Mouse (Mus musculus) forebrain, embryonic 13.5 days (tissue): Measurements from ENCODE around the gene D10Wsu102e. TPM values are rescaled to one million over a fixed set of nuclear protein-coding genes. Genes with fewer than 3 reads are reported as not detected.
"Not testable (repeated sequence)": the region's sequence is repeated elsewhere in the genome, so short reads cannot be mapped to it uniquely, and the experiment has no call there.

Source experiments
- ATAC-seq: fragments of 200-750 bp; cut with Nextera tagmentation; 2 replicates; pipeline ENCODE4 v1.8.0; 2017
- H3K27ac ChIP-seq: fragments of 300-500 bp; sonication (generic); 2 replicates; pipeline ENCODE4 v1.5.1; 2015; ENCODE audit warnings: inconsistent platforms, mild to moderate bottlenecking, moderate library complexity
- H3K27me3 ChIP-seq: fragments of 300-500 bp; sonication (generic); 2 replicates; pipeline ENCODE4 v1.6.1; 2015; ENCODE audit warnings: mild to moderate bottlenecking, inconsistent platforms
- H3K36me3 ChIP-seq: fragments of 300-500 bp; sonication (generic); 2 replicates; pipeline ENCODE4 v1.6.1; 2015; ENCODE audit warnings: mild to moderate bottlenecking, inconsistent platforms; ENCODE audit not compliant: poor library complexity, severe bottlenecking
- H3K4me1 ChIP-seq: fragments of 300-500 bp; sonication (generic); 2 replicates; pipeline ENCODE4 v1.6.1; 2015; ENCODE audit warnings: inconsistent platforms
- H3K4me2 ChIP-seq: fragments of 300-500 bp; sonication (generic); 2 replicates; pipeline ENCODE4 v1.6.1; 2015; ENCODE audit warnings: inconsistent platforms, mild to moderate bottlenecking, moderate library complexity
- H3K4me3 ChIP-seq: fragments of 300-500 bp; sonication (generic); 2 replicates; pipeline ENCODE4 v1.5.1; 2015; ENCODE audit warnings: mild to moderate bottlenecking, inconsistent platforms
- H3K9ac ChIP-seq: fragments of 300-500 bp; sonication (generic); 2 replicates; pipeline ENCODE4 v1.6.1; 2015; ENCODE audit warnings: mild to moderate bottlenecking, inconsistent platforms
- H3K9me3 ChIP-seq: fragments of 300-500 bp; sonication (generic); replicated peaks from 2 replicates; pipeline ENCODE4 v1.6.1; 2016; ENCODE audit warnings: inconsistent platforms
- WGBS: fragments of 180-500 bp; shearing (Covaris S2); methylation state at CpG from one replicate; pipeline ENCODE4 v1.1.7; 2015; 5-methylcytosine and 5-hydroxymethylcytosine counted together
- polyA plus RNA-seq: library from polyadenylated mRNA; unstranded; fragments of >200 nt; fragmentation: Nextera tagmentation; extraction: Ambion mirVana; gene quantifications from 2 replicates; pipeline ENCODE4 v1.2.1, GENCODE M21; 2015

D10Wsu102e gene
- polyA plus RNA-seq, 1 experiment from 2014 or later, result 1.1 TPM

DNA sequence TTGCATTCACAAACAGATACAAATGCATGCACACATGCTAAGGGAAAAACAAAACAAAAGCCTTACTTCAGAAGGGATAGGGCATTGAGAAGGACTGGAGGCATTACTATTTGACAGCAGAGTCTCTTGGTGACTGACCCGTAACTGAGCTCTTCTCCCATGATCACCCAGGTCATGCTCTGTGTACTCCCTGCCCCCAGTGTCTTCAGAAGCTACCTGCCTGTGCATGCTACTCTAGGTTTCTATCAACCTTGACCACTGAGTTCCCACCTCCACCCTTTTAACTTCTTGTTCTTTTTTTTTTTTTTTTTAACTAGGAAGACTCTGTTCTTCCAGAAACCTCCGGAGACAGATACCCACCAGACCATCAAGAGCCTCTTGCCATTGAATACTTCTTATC, 9.3 kb upstream of the D10Wsu102e start:
- 93% methylated on average over 2 of the region's 2 CpGs for WGBS
- no peak overlapping the region for H3K27ac ChIP-seq
- 0 out of 2 replicates have a peak, but pooled peaks cover 3% of the 10 kb centered on the region for H3K4me1 ChIP-seq
- H3K27me3 ChIP-seq, result no peaks in the 10 kb centered on the region
- no peak overlapping the region for H3K9ac ChIP-seq
- ATAC-seq, result no peak
- H3K4me3 ChIP-seq, result no peak overlapping the region
- no peak overlapping the region for H3K4me2 ChIP-seq
- H3K9me3 ChIP-seq, result no peaks in the 10 kb centered on the region
- H3K36me3 ChIP-seq, result no peaks in the 10 kb centered on the region

DNA sequence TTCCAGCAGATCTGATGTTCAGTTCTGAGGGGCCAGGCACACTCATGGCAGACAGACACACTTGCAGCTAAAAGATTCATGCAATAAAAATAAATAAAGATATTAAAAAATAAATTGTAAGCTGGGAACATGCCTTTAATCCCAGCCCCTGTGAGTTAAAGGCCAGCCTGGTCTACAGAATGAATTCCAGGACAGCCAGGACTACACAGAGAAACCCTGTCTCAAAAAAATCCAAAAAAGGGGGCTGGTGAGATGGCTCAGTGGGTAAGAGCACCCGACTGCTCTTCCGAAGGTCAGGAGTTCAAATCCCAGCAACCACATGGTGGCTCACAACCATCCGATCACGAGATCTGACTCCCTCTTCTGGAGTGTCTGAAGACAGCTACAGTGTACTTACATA, 8.2 kb upstream of the D10Wsu102e start:
- H3K4me3 ChIP-seq, H3K9me3 ChIP-seq, H3K9ac ChIP-seq, ATAC-seq, H3K4me2 ChIP-seq, H3K27ac ChIP-seq, H3K4me1 ChIP-seq, H3K27me3 ChIP-seq, H3K36me3 ChIP-seq: not testable (repeated sequence)
- 88% methylated on average over 4 of the region's 4 CpGs for WGBS

DNA sequence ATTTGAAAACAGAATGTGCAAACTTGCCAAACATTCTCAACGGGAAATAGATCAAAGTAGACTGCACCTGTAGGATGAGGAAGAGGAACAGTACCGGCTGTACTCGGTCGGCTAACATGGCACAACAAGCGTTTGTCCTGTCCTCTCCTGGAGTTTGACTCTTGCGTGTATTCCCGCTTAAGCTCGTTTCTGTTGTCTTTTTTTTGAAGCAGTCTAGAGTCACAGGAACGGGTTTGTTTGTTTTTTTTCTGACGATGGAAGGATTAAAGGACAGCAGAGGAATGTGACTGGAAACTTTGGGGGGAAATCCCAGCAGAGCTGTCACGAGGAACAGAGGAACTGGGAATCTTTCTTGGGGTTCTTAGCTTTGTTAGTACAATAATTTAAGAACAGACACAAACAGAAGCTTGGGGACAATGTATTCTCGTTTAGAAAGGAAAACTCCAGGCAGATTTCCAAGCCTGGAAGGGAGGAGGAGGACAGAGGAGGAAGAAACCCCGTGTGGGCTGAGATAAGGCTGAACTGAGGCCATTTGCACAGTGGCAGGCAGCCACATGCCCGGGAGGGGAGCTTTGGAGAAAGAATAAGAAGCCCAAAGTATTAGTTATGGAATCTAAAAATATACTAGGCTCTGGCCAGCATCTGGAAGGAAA, 6.2 kb upstream of the D10Wsu102e start:
- Histone ChIP-seq H3K36me3 (no peaks in the 10 kb centered on the region), H3K4me2 (no peak overlapping the region), H3K27ac (no peak overlapping the region; the same call in 1 of the 2 replicates), H3K27me3 (no peaks in the 10 kb centered on the region), H3K9me3 (no peaks in the 10 kb centered on the region), H3K4me3 (no peak overlapping the region), H3K9ac (no peak overlapping the region), H3K4me1 (0 out of 2 replicates have a peak, but pooled peaks cover 3% of the 10 kb centered on the region)
- WGBS, result 57% methylated on average over 14 of the region's 14 CpGs
- ATAC-seq, result no peak

DNA sequence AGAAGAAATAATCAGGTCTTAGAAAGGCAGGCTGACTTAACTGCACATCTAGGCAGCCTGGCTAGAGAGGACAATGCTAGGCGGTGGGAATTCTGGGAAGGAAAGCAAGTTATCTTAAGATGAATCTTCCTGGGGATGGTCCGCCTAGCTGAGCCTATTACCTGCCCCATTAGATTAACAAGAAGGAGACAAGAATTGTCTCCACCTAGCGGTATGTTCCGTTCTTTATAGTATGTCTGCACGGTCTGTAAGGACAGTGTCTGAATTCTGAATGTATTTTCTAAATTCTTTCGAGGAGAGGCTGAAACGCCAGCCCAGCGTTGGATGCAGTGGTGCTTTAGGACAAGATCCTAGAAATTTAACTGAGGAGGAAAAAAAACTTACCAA, 5.7 kb upstream of the D10Wsu102e start:
- no peak overlapping the region for H3K4me3 ChIP-seq
- H3K4me1 ChIP-seq, result peaks cover 4% of the 10 kb centered on the region; the same call in 1 of the 2 replicates
- WGBS, result 61% methylated on average over 8 of the region's 8 CpGs
- H3K4me2 ChIP-seq, result no peak overlapping the region
- no peak for ATAC-seq
- no peaks in the 10 kb centered on the region for H3K9me3 ChIP-seq
- no peaks in the 10 kb centered on the region for H3K27me3 ChIP-seq
- no peak overlapping the region for H3K9ac ChIP-seq
- no peak overlapping the region for H3K27ac ChIP-seq
- no peaks in the 10 kb centered on the region for H3K36me3 ChIP-seq

DNA sequence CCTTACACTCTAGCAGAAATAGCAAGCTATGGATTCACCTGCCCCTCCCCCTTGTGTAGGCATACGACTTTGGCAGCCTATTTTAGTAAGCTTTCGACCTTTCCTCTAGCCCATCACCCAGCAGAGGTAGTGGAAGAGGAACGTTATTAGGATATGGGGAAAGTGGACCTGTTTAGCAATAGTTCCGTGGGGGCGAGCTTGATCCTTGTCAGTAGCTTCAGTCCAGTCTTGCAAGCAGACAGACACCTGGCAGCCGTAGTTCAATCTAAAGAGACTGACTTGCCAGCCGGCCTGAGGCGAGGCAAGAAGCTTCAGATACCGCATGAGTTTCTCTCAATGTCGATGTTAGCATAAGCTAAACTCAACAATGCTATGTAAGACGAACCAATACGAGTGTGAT, 3.6 kb upstream of the D10Wsu102e start:
- WGBS, result 84% methylated on average over 12 of the region's 12 CpGs
- no peak overlapping the region for H3K4me3 ChIP-seq

DNA sequence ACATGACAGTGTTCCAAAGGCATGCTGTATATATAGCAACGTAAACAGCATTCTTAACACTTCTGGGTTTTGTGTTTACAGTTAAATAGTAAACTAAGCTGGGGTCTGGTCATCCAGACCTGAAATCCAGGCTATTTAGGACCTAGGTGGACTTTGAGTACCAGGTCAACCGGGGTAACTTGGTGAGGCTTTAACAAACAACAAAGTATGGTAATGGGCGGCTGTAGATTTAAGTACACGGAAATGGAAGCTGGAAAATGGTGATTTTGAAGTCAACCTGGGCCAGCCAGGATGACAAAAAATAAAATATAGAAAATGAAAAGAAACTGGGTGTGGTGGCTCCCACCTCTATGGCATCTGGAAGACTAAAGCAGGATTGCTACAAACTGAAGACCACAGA, 570 bp upstream of the D10Wsu102e start:
- Histone ChIP-seq H3K36me3 (peaks cover 22% of the 10 kb centered on the region), H3K9me3 (no peaks in the 10 kb centered on the region), H3K27ac (peak overlapping the region; percentile 70; the same call in 1 of the 2 replicates), H3K9ac (peak overlapping the region; percentile 43), H3K27me3 (no peaks in the 10 kb centered on the region), H3K4me1 (peaks cover 18% of the 10 kb centered on the region), H3K4me3 (peak overlapping the region; percentile 92), H3K4me2 (peak overlapping the region; percentile 84)
- 87% methylated on average over 4 of the region's 4 CpGs for WGBS
- ATAC-seq, result no peak; the same call in 1 of the 2 replicates

More for the DNA sequence above, 3.6 kb upstream of the D10Wsu102e start:
- no peak overlapping the region for H3K4me2 ChIP-seq
- no peaks in the 10 kb centered on the region for H3K36me3 ChIP-seq
- no peak for ATAC-seq
- no peaks in the 10 kb centered on the region for H3K9me3 ChIP-seq
- no peak overlapping the region for H3K27ac ChIP-seq
- peaks cover 16% of the 10 kb centered on the region for H3K4me1 ChIP-seq
- no peaks in the 10 kb centered on the region for H3K27me3 ChIP-seq
- no peak overlapping the region for H3K9ac ChIP-seq

DNA sequence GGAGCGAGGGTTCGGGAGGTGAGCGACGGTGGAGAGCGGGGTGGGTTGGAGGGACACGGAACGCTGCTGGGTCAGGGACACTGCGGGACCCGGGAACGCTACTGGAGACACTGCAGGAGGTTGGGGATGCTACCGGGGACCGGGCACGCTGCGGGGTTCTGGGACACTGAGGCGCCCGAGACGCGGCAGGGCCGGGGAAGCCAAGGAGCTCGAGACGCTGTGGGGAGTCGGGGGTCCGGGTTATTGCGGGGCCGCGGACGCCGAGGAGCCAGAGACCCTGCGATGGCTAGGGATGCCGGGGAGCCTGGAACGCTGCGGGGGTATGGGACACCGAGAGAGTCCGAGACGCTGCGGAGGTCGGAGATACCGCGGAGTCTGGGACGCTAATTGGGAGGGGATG, 335 bp downstream of the D10Wsu102e start:
- Histone ChIP-seq H3K27ac (peak overlapping the region; percentile 70), H3K4me2 (peak overlapping the region; percentile 84), H3K4me1 (peaks cover 18% of the 10 kb centered on the region), H3K4me3 (peak overlapping the region; percentile 92), H3K9me3 (no peaks in the 10 kb centered on the region), H3K9ac (peak overlapping the region; percentile 90), H3K27me3 (no peaks in the 10 kb centered on the region), H3K36me3 (peaks cover 31% of the 10 kb centered on the region)
- peak; percentile 80 for ATAC-seq
- WGBS, result under 1% methylated on average over 40 of the region's 40 CpGs

DNA sequence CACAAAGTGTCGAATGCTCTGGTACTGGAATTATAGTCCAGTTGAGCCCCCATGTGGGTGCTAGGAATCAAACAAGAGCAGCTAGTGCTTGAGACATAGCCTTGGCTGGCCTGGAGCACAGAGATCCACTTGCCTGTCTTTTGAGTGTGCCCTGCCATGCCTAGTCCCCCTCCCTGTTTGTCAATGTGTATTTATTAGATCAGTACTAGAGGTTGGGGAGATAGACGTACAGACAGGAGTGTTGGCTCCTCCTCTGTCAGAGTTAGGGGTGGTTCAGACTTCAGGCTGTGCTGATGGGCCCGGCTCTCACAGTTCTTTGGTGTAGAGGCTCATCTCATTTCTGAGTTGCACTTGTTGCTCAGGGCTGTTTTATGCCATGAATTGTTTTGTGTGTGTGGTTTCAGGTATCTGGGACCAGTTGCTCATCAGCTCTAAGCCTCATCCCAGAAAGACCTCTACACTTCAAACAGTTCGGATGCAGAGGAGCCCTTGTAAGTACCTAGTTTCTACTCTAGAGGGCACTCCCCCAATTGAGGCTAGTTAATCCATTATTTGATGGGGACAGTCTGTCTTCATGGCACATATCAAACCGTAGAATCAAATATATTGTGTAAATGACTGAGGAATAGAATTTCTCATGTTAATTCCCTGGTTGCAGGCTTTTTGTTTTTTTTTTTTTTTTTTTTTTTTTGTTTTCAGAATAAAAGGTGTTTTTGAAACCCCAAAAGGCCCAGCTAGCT, 1.8 kb downstream of the D10Wsu102e start:
- H3K9ac ChIP-seq, result no peak overlapping the region
- peak overlapping the region; percentile 84 for H3K4me2 ChIP-seq
- H3K9me3 ChIP-seq, result no peaks in the 10 kb centered on the region
- H3K4me1 ChIP-seq, result peaks cover 18% of the 10 kb centered on the region
- WGBS, result 47% methylated on average over 5 of the region's 5 CpGs
- H3K27me3 ChIP-seq, result no peaks in the 10 kb centered on the region
- peak overlapping the region; percentile 92 for H3K4me3 ChIP-seq
- no peak overlapping the region for H3K27ac ChIP-seq
- peaks cover 45% of the 10 kb centered on the region for H3K36me3 ChIP-seq
- no peak for ATAC-seq

DNA sequence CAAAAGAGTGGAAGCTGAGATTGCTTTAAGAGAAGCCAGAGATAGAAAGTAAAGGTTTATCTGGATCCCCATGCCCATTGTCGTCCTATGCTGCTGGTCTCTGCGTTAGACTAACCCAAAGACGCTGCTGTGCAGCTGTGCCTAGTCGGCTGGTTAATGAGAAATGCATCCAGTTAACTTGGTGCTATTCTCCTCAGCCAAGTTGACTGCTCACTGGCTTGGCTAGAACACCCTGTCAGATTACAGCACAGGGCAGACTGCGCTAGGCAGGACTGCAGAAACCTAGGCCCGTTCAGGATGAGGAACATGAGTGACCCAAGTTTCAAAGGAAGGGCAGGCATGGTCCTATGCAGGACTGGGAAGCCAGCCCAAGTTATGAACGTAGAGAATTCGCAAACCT, 3.4 kb downstream of the D10Wsu102e start:
- H3K9me3 ChIP-seq, result no peaks in the 10 kb centered on the region
- H3K4me3 ChIP-seq, result no peak overlapping the region
- no peak overlapping the region for H3K9ac ChIP-seq
- no peak overlapping the region for H3K4me2 ChIP-seq
- H3K4me1 ChIP-seq, result peaks cover 18% of the 10 kb centered on the region
- WGBS, result 94% methylated on average over 8 of the region's 8 CpGs
- H3K27me3 ChIP-seq, result no peaks in the 10 kb centered on the region
- peaks cover 62% of the 10 kb centered on the region for H3K36me3 ChIP-seq
- H3K27ac ChIP-seq, result no peak overlapping the region
- ATAC-seq, result no peak

DNA sequence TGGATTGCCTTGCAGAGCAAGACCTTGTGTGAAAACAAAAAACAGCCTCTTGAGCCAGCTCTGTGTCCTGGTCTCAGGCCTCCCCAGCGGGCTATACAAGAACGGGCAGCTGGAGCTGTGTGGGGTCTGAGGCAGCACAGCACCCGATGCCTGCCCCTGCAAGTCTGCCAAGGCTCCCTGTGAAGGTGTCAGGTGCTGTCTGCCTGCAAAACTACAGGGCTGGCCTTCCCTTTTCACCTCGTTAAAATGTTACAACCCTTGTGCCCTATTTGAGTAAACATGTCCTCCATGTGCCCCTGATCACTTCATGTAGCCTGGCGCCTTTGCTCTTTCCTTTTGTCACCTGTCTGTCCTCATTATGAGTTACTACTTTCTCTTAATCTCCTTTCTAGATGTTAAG, 8.9 kb downstream of the D10Wsu102e start:
- H3K4me2 ChIP-seq, result no peak overlapping the region
- H3K9me3 ChIP-seq, result no peaks in the 10 kb centered on the region
- no peaks in the 10 kb centered on the region for H3K4me1 ChIP-seq
- no peak overlapping the region for H3K27ac ChIP-seq
- H3K36me3 ChIP-seq, result peaks cover 89% of the 10 kb centered on the region
- no peak for ATAC-seq
- no peak overlapping the region for H3K9ac ChIP-seq
- H3K4me3 ChIP-seq, result no peak overlapping the region
- 71% methylated on average over 5 of the region's 5 CpGs for WGBS
- no peaks in the 10 kb centered on the region for H3K27me3 ChIP-seq

DNA sequence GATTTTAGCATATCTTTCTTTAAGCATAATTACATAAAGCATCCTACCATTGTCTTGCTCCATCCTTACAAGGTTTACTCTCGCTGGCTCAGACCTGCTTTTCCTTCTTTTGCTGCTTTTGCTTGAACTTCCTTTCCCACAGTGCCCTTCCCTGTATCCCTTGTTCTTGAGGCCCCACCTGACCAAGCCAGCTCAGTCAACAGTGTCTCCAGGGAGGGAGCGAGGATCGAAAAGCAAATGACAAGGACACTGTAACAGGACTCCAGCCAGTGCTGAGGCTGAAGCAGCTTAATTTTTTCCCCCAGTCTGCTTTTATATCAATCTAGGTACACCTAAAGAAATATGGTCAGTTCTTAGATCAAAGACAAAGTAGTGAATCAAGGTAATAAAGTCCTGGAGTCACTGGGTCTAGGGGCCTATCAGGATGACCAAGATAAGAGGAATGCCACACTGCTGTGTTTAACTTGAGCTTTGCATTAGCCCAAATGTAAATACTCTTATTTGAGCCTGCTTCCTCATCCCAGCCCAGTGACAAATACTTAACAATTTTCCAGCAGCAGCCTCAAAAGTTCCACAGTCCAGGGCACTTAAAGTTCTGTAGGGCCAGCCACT, 14.1 kb downstream of the D10Wsu102e start:
- Histone ChIP-seq H3K27me3 (no peaks in the 10 kb centered on the region), H3K9ac (no peak overlapping the region), H3K36me3 (peaks cover 54% of the 10 kb centered on the region), H3K4me2 (no peak overlapping the region), H3K4me3 (no peak overlapping the region), H3K27ac (no peak overlapping the region), H3K4me1 (no peaks in the 10 kb centered on the region), H3K9me3 (no peaks in the 10 kb centered on the region)
- 89% methylated on average over 3 of the region's 3 CpGs for WGBS
- no peak for ATAC-seq

DNA sequence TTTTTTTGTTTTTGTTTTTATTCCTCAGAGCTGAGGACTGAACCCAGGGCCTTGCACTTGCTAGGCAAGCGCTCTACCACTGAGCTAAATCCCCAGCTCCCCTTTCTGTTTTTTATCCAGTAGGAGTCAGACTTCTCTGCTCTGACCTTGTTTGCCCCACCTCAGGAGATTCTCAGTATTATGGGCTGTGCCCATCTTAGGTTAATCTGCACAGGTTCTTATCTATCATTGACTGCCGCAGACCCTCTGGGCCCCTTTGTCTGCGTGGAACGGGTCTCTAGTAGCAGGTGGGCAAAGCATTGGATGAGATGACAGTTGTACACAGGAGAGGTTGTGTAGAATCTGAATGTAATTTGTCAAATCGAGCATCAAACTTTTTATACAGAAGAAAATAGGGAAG, 15.4 kb downstream of the D10Wsu102e start:
- not testable (repeated sequence) for ATAC-seq, H3K4me2 ChIP-seq, H3K27ac ChIP-seq, H3K9ac ChIP-seq, H3K4me3 ChIP-seq, H3K4me1 ChIP-seq, H3K27me3 ChIP-seq, H3K9me3 ChIP-seq
- 92% methylated on average over 5 of the region's 5 CpGs for WGBS
- peaks cover 47% of the 10 kb centered on the region for H3K36me3 ChIP-seq
